Mouse (Mus musculus) hindbrain, embryonic 13.5 days (tissue): ENCODE data around the gene Ncbp3. TPM values are rescaled to one million over a fixed set of nuclear protein-coding genes. Genes with fewer than 3 reads are reported as not detected.

Source experiments
- ATAC-seq: fragments of 200-750 bp; cut with Nextera tagmentation; 2 replicates; pipeline ENCODE4 v1.8.0; 2017; ENCODE audit warnings: moderate TSS enrichment; ENCODE audit not compliant: low FRiP score
- H3K27ac ChIP-seq: fragments of 300-500 bp; sonication (generic); 2 replicates; pipeline ENCODE4 v1.5.1; 2015; ENCODE audit warnings: inconsistent platforms, mild to moderate bottlenecking, moderate library complexity
- H3K27me3 ChIP-seq: fragments of 300-500 bp; sonication (generic); 2 replicates; pipeline ENCODE4 v1.6.1; 2015; ENCODE audit warnings: mild to moderate bottlenecking, inconsistent platforms
- H3K36me3 ChIP-seq: fragments of 300-500 bp; sonication (generic); 2 replicates; pipeline ENCODE4 v1.6.1; 2015; ENCODE audit warnings: mild to moderate bottlenecking, inconsistent platforms
- H3K4me1 ChIP-seq: fragments of 300-500 bp; sonication (generic); replicated peaks from 2 replicates; pipeline ENCODE4 v1.6.1; 2015; ENCODE audit warnings: inconsistent platforms
- H3K4me2 ChIP-seq: fragments of 300-500 bp; sonication (generic); 2 replicates; pipeline ENCODE4 v1.6.1; 2015; ENCODE audit warnings: inconsistent platforms, mild to moderate bottlenecking, moderate library complexity
- H3K4me3 ChIP-seq: fragments of 300-500 bp; sonication (generic); 2 replicates; pipeline ENCODE4 v1.5.1; 2015; ENCODE audit warnings: mild to moderate bottlenecking, inconsistent platforms
- H3K9ac ChIP-seq: fragments of 300-500 bp; sonication (generic); 2 replicates; pipeline ENCODE4 v1.6.1; 2015; ENCODE audit warnings: mild to moderate bottlenecking, inconsistent platforms
- H3K9me3 ChIP-seq: fragments of 300-500 bp; sonication (generic); 2 replicates; pipeline ENCODE4 v1.6.1; 2016; ENCODE audit warnings: inconsistent platforms
- WGBS: fragments of 180-500 bp; shearing (Covaris S2); methylation state at CpG from one replicate; pipeline ENCODE4 v1.1.7; 2015; 5-methylcytosine and 5-hydroxymethylcytosine counted together
- polyA plus RNA-seq: library from polyadenylated mRNA; unstranded; fragments of >200 nt; fragmentation: Nextera tagmentation; extraction: Ambion mirVana; gene quantifications from 2 replicates; pipeline ENCODE4 v1.2.1, GENCODE M21; 2015

Ncbp3 gene
- polyA plus RNA-seq, 1 experiment from 2014 or later, result 12.5 TPM

DNA sequence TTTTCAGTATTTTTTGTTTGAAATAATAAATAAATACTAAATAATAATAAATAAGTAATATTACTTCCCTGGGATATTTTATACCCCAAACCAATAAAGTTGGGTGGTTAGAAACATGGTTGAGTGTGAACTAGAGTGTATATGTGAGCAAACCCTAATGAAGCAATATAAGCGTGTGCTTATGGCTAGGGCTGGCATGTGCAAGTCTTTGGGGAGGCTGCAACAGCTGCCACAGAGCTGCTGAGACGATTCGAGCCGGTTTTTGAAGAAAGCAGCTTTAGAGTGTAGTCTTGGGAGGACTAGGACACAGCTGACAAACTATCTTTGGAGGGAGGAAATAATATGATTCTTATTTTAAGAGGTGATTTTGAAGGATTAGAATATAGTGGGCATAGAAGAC is 28.7 kb downstream of the Ncbp3 start:
- no peak for ATAC-seq
- Histone ChIP-seq H3K4me2 (no peak overlapping the region), H3K4me1 (no peaks in the 10 kb centered on the region), H3K9ac (no peak overlapping the region), H3K9me3 (no peaks in the 10 kb centered on the region), H3K27me3 (no peaks in the 10 kb centered on the region), H3K27ac (no peak overlapping the region), H3K36me3 (peaks cover 88% of the 10 kb centered on the region), H3K4me3 (no peak overlapping the region)
- 86% methylated on average over 4 of the region's 4 CpGs for WGBS

DNA sequence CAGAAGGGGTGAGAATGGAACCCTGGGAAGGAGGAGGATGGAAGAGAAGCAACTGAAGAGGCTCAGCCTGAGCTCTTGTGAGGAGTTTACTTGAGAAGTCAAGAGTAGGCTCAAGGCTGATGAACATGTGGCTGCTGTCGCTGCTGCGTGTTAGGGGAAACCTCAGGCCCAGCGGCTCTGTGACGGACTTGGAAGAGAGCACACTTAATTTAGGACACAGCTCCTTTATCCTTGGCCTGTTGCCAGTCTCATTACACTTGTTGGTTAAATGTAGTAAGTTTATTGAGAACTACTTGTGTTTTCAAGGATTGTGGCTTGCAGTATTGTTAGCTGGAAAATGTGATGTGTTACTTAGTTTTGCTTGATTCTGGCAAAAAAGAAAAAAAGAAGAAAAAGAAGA is 29.1 kb downstream of the Ncbp3 start:
- WGBS, result 90% methylated on average over 4 of the region's 4 CpGs
- no peak overlapping the region for H3K4me3 ChIP-seq

DNA sequence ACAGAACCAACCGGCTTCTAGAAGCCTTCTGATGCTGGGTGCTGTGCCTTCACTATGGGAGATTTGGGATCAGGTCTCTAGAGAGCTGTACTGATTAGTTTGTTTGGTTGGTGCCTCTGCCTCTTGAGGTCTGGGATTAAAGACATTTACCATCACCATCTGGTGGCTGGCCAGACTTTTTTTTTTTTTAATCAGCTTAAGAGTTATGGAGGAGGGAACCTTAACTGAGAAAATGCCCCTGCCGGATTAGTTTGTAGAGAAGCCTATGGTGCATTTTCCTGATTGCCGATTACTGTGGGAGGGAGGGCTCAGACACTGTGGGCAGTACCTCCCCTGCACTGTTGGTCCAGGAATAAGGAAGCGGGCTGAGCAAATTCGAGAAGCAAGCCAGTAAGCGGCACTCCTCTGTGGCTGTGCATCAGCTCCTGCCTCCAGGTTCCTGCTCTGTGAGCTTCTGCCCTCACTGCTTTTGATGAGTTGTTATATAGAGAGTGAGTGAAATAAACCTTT is 29.7 kb downstream of the Ncbp3 start:
- no peak overlapping the region for H3K4me2 ChIP-seq
- no peaks in the 10 kb centered on the region for H3K9me3 ChIP-seq
- no peak overlapping the region for H3K27ac ChIP-seq
- H3K27me3 ChIP-seq, result no peaks in the 10 kb centered on the region
- ATAC-seq, result no peak
- no peaks in the 10 kb centered on the region for H3K4me1 ChIP-seq
- H3K9ac ChIP-seq, result no peak overlapping the region
- peaks cover 95% of the 10 kb centered on the region for H3K36me3 ChIP-seq
- WGBS, result 94% methylated on average over 6 of the region's 6 CpGs
- H3K4me3 ChIP-seq, result no peak overlapping the region

More for the DNA sequence above, 29.1 kb downstream of the Ncbp3 start:
- Histone ChIP-seq H3K9me3 (no peaks in the 10 kb centered on the region), H3K4me1 (no peaks in the 10 kb centered on the region), H3K27ac (no peak overlapping the region), H3K4me2 (no peak overlapping the region), H3K27me3 (no peaks in the 10 kb centered on the region), H3K36me3 (peaks cover 90% of the 10 kb centered on the region), H3K9ac (no peak overlapping the region)
- ATAC-seq, result no peak

DNA sequence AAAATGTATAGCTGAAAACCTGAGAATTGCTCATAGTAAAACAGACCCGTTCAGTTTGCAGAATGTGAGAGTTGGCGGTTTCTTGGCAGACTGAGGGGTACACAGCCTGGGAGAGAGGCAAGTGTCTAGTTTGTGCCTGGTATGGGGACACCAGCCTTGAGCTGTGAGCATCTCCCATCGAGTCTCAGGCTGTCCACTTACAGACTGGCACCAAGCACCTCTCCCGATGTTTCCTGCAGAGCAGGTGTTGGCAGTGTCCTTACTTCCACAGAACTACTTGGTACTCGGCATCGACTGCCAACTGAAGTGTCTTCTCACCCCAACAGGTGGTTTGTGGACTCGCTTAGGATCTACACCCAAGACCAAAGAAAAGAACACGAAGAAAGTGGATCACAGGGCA is 31.0 kb downstream of the Ncbp3 start:
- H3K9ac ChIP-seq, result no peak overlapping the region
- no peaks in the 10 kb centered on the region for H3K27me3 ChIP-seq
- H3K4me2 ChIP-seq, result no peak overlapping the region
- 95% methylated on average over 8 of the region's 8 CpGs for WGBS
- H3K36me3 ChIP-seq, result peaks cover 89% of the 10 kb centered on the region
- H3K4me1 ChIP-seq, result no peaks in the 10 kb centered on the region
- no peak overlapping the region for H3K4me3 ChIP-seq
- no peaks in the 10 kb centered on the region for H3K9me3 ChIP-seq
- ATAC-seq, result no peak
- H3K27ac ChIP-seq, result no peak overlapping the region

DNA sequence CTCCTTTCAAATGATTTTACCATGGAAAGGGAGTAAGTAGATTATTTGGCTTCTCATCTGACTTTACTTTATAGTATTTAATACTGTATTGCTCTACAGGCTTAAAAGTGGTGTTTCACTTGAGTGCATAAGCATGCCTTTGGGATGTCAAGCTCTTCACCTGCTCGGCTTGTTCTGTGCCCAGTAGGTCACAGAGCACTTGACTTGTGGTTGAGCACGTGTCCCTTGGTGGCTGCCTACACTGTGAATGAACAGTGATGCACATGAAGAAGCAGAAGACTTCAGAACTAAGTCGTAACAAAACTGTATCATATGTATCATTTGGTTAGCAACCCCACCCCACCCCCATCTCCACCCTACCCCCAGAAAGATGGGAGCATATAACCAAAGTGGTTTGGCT is 32.7 kb downstream of the Ncbp3 start:
- no peak for ATAC-seq
- no peak overlapping the region for H3K4me3 ChIP-seq
- H3K27me3 ChIP-seq, result no peaks in the 10 kb centered on the region
- no peaks in the 10 kb centered on the region for H3K9me3 ChIP-seq
- 93% methylated on average over 3 of the region's 3 CpGs for WGBS
- H3K36me3 ChIP-seq, result peaks cover 86% of the 10 kb centered on the region
- 0 out of 2 replicates have a peak, but pooled peaks cover 4% of the 10 kb centered on the region for H3K4me1 ChIP-seq
- H3K4me2 ChIP-seq, result no peak overlapping the region
- H3K9ac ChIP-seq, result no peak overlapping the region
- H3K27ac ChIP-seq, result no peak overlapping the region

DNA sequence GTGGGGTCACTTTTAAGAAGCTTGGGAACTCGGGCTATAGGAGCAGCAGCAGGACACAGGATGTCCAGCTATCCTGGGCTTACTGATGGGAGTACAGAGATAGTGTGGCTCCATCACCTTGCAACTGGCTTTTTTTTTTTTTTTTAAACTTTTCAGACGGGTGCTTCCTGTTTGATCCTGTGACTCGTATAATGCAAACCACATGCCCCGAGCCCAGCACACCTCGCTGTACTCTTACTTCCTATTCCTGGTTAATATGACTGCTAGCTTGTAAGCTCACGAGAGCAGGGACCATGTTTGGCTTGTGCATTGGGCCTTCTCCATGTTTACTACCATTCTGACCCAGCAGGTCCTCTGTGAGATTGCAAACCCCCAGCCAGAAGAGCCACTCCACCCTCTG is 36.7 kb downstream of the Ncbp3 start:
- peaks cover 62% of the 10 kb centered on the region for H3K36me3 ChIP-seq
- H3K27me3 ChIP-seq, result no peaks in the 10 kb centered on the region
- 84% methylated on average over 6 of the region's 6 CpGs for WGBS
- H3K4me1 ChIP-seq, result 0 out of 2 replicates have a peak, but pooled peaks cover 4% of the 10 kb centered on the region
- H3K27ac ChIP-seq, result peak overlapping the region; percentile 42; the same call in 1 of the 2 replicates
- ATAC-seq, result no peak
- no peak overlapping the region for H3K4me3 ChIP-seq
- no peak overlapping the region for H3K4me2 ChIP-seq
- H3K9me3 ChIP-seq, result no peaks in the 10 kb centered on the region
- no peak overlapping the region for H3K9ac ChIP-seq

DNA sequence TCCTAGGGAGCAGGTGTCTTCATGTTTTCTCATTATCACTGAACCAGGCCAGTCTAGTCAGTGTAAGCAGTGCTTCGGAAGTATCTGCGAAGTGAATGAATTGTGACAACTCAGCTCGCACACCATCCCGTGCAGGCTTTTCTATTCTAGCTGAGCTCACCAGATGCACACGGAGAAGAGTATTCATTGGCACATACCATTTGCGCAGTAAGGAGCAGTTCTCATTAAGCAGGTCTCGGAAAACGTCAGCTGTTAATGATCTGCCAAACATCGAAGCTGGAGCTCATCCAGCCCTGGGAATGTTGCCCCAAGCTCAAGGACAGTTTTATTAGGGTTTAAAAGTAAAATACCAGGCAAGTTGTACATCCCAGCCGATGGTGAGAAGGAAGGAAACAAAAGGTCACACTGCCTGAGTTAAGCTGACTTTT is 37.2 kb downstream of the Ncbp3 start:
- H3K4me1 ChIP-seq, result 0 out of 2 replicates have a peak, but pooled peaks cover 4% of the 10 kb centered on the region
- no peaks in the 10 kb centered on the region for H3K9me3 ChIP-seq
- H3K36me3 ChIP-seq, result peaks cover 57% of the 10 kb centered on the region
- 70% methylated on average over 10 of the region's 10 CpGs for WGBS
- H3K27ac ChIP-seq, result peak overlapping the region; percentile 42; the same call in 1 of the 2 replicates
- no peak overlapping the region for H3K9ac ChIP-seq
- H3K4me3 ChIP-seq, result no peak overlapping the region
- no peak for ATAC-seq
- no peaks in the 10 kb centered on the region for H3K27me3 ChIP-seq
- H3K4me2 ChIP-seq, result no peak overlapping the region

DNA sequence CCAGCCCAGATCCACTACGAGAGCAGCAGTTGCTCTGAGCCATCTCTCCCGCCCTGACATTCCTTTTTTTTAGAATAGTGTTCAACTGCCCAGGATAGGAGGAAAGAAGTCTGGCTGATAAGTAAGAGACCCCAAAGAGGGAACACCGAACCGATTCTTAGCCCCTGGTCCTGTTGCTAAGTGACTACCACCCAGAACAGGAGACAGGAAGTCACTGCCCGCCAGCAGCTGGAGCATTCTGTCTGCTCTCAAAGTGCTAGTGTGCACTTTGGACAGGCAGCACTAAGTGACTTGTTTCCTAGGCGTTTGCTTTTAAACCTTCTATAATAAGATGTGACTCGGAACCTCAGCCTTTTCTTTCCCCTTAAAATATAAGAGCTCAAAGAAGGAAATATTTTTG is 37.8 kb downstream of the Ncbp3 start:
- Histone ChIP-seq H3K27ac (peak overlapping the region; percentile 15; the same call in 1 of the 2 replicates), H3K4me2 (no peak overlapping the region), H3K4me1 (0 out of 2 replicates have a peak, but pooled peaks cover 4% of the 10 kb centered on the region), H3K4me3 (no peak overlapping the region), H3K27me3 (no peaks in the 10 kb centered on the region), H3K36me3 (peaks cover 53% of the 10 kb centered on the region), H3K9me3 (no peaks in the 10 kb centered on the region), H3K9ac (no peak overlapping the region)
- 84% methylated on average over 7 of the region's 7 CpGs for WGBS
- no peak for ATAC-seq

DNA sequence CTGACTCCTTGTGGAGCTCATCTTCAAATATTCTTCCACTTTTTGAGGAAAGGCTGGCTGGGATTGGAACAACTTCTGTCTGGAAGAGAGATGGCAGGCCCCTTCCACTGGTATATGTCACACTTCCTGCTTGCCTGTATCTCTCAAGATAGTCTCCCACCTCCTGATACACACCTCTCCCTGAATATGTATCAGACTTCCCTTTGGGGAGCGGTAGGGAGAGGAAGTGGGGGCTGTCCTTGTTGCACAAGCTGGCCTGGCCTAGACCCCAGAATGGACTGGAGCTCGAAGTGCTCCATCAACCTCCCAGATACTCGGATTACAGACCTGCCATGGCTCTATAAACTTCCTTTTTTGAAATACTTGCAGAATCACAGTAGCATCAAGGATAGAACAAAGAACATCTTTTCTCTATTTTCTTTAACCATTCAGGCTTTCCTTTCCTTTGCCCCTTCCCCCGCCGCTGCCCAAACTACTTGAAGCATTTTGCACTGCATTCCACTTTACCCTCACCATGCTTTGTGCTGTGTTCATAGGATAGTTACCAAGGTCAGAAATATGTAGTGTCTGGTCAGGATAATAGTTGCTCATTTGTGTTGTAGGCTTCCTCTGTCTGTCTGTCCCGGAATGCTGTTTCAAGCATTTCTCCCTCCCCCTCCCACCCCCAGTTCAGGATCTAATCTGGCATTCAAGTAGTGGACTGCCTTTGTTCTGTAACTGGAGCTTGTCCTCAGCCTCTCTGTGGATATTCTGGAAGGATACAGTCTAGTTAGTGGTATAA is 40.3 kb downstream of the Ncbp3 start:
- Histone ChIP-seq H3K4me2 (no peak overlapping the region), H3K27me3 (no peaks in the 10 kb centered on the region), H3K9ac (no peak overlapping the region), H3K9me3 (no peaks in the 10 kb centered on the region), H3K27ac (no peak overlapping the region), H3K4me1 (0 out of 2 replicates have a peak, but pooled peaks cover 4% of the 10 kb centered on the region), H3K36me3 (peaks cover 29% of the 10 kb centered on the region), H3K4me3 (no peak overlapping the region)
- no peak for ATAC-seq
- WGBS, result 70% methylated on average over 6 of the region's 6 CpGs

DNA sequence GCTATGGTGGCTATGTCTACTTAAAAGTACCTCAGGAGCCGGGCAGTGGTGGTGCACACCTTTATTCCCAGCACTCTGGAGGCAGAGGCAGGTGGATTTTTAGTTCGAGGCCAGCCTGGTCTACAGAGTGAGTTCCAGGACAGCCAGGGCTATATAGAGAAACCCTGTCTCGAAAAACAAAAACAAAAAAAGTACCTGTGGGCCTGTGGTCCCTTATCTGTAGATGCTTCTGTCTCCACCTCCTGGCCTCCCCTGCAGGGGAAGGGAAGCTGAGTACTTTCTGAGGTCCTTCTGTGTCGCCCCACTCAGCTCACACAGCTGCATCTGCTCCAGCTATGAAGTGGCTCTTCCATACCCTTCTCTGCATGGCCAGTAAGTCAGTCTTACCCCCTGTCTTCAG is 42.7 kb downstream of the Ncbp3 start, which contains the start of gene Itgae:
Itgae (plus strand) TSS at position 301 of the 400 bp plus-strand sequence.
- H3K27ac ChIP-seq, result no peak within 1 kb of the TSS
- no peak within 1 kb of the TSS for H3K9ac ChIP-seq
- ATAC-seq, result no peak
- H3K27me3 ChIP-seq, result no peaks in the 10 kb centered on the region
- no peak within 1 kb of the TSS for H3K4me3 ChIP-seq
- H3K4me2 ChIP-seq, result no peak within 1 kb of the TSS
- H3K9me3 ChIP-seq, result no peaks in the 10 kb centered on the region
- H3K36me3 ChIP-seq, result peaks cover 13% of the 10 kb centered on the region
- 86% methylated on average over 4 of the region's 4 CpGs for whole genome bisulfite sequencing
- no peaks in the 10 kb centered on the region for H3K4me1 ChIP-seq

DNA sequence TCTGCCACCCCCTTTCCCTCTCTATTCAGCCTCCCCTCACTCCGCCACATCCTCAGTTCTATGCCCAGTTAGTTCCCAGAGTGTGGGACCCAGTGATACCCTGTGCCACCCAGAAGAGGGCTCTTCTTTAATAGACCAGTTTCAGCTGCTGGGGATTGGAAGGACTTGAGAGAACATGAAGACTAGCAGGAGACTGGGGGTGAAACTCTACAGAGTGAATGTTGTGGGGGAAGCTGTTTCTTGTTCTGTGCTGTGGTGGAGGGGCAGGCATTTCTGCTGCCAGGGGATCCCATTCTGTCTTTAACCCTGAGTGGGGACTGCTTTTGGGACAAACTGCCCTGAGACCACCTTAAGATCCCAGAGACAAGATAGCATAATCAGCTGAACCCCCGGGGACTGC is 43.2 kb downstream of the Ncbp3 start:
- Histone ChIP-seq H3K4me2 (no peak overlapping the region), H3K27ac (no peak overlapping the region), H3K9ac (no peak overlapping the region), H3K27me3 (no peaks in the 10 kb centered on the region), H3K4me1 (no peaks in the 10 kb centered on the region), H3K9me3 (no peaks in the 10 kb centered on the region), H3K36me3 (peaks cover 11% of the 10 kb centered on the region), H3K4me3 (no peak overlapping the region)
- 96% methylated on average over 2 of the region's 2 CpGs for WGBS
- ATAC-seq, result no peak

DNA sequence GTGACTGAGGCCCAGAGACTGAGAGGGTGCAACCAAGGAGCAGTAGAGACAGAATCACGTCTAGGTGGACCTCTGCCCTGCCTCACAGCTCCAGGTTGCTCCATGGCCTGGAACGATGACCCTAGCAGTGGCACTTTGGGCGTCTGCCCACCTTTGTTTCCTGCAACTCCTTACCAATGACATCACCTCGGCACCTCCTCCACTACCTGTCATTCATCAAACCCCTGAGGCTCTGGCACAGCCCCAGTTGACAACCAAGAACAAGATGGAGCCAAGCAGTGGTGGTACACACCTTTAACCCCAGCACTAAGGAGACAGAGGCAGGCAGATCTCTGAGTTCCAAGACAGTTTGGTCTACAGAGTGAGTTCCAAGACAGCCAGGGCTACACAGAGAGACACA is 44.5 kb downstream of the Ncbp3 start:
- no peaks in the 10 kb centered on the region; the same call in 1 of the 2 replicates for H3K36me3 ChIP-seq
- no peak overlapping the region for H3K27ac ChIP-seq
- H3K27me3 ChIP-seq, result no peaks in the 10 kb centered on the region
- no peak for ATAC-seq
- WGBS, result 78% methylated on average over 4 of the region's 4 CpGs
- no peak overlapping the region for H3K4me3 ChIP-seq
- H3K4me2 ChIP-seq, result no peak overlapping the region
- H3K9ac ChIP-seq, result no peak overlapping the region
- no peaks in the 10 kb centered on the region for H3K9me3 ChIP-seq
- H3K4me1 ChIP-seq, result no peaks in the 10 kb centered on the region

DNA sequence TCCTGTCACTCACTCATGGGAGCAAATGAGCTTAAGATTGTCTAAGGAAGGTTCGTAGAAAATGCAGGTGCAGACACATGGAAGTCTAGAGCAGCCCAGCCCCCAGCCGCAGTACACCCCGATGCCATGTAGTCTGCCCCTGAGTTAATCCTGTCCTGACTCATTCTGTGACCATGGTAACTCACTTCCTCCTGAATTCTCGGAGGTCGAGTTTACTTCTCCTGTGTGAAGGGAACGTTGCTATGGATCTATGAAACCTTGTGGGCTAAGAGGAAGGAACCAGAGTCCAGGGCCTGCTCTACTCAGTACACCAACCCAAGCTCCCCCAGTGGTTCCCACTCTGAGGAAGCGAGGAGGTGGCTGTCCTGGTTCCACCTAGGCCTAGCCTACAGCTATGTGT is 45.3 kb downstream of the Ncbp3 start:
- Histone ChIP-seq H3K4me3 (no peak overlapping the region), H3K9me3 (no peaks in the 10 kb centered on the region), H3K27me3 (no peaks in the 10 kb centered on the region), H3K4me2 (no peak overlapping the region), H3K27ac (no peak overlapping the region), H3K36me3 (no peaks in the 10 kb centered on the region), H3K9ac (no peak overlapping the region), H3K4me1 (no peaks in the 10 kb centered on the region)
- ATAC-seq, result no peak
- WGBS, result 84% methylated on average over 7 of the region's 7 CpGs
